Mouse (Mus musculus) cortical plate, adult 2 months (tissue): Measurements from ENCODE around the gene Gm21366. TPM values are rescaled to one million over a fixed set of nuclear protein-coding genes. Genes with fewer than 3 reads are reported as not detected.
"Not testable (repeated sequence)": the region's sequence is repeated elsewhere in the genome, so short reads cannot be mapped to it uniquely, and the experiment has no call there.

Source experiments
- H3K27ac ChIP-seq: fragments of 200-500 bp; 2 replicates; pipeline ENCODE4 v1.5.1; 2012; ENCODE audit warnings: low read length, control low read depth, inconsistent platforms; ENCODE audit not compliant: insufficient read depth
- H3K4me1 ChIP-seq: fragments of 200-500 bp; 2 replicates; pipeline ENCODE4 v1.6.1; 2011; ENCODE audit warnings: low read length; ENCODE audit not compliant: control insufficient read depth, insufficient read depth
- H3K4me3 ChIP-seq: fragments of 200-500 bp; 2 replicates; pipeline ENCODE4 v1.5.1; 2011; ENCODE audit warnings: mild to moderate bottlenecking, low read length, control low read depth; ENCODE audit not compliant: insufficient read depth
- polyA plus RNA-seq: library from polyadenylated mRNA; depleted of rRNA; stranded (reverse); fragments of >200 nt; gene quantifications from 2 replicates; pipeline ENCODE4 v1.2.3, GENCODE M21; 2012; rRNA removed

Gene Gm21366
- polyA plus RNA-seq = not detected in 2 replicates

DNA sequence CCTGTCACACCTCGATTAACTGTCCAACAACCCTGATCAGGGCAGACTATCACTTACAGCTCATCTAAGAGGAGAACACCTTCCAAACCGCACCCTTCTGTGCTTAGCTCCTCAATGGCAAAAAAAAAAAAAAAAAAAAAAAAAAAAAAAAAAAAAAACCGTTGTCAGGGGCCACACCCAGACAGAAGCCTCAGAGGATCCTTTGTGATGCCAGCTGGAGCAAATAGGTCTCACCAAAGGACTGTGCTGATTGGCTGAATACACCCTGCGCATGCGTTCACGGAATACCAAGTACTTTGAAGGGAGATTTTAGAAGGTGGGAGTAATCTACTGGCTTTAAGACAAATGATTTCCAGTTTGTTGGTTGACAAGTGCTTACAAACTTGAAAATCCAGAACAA lies at the start of gene Gm21366:
Gene Gm21366 (minus strand): TSS at position 101 of the 400 bp plus-strand sequence.
- not testable (repeated sequence) for H3K27ac ChIP-seq, H3K4me1 ChIP-seq, H3K4me3 ChIP-seq
